8 mouse cellular contexts compared by ENCODE assay signal in genomic region chr5:129501671-129502070, GRCm38 (mm10). TPM values are rescaled to one million over a fixed set of nuclear protein-coding genes. Genes with fewer than 3 reads are reported as not detected.
DNase-seq lines count a peak whose midpoint lies in the region; ATAC-seq and TF ChIP-seq lines count a peak whose summit lies in the region.

No protein-coding gene starts in this region.

- H3K27ac ChIP-seq in cortical plate, adult 2 months (ENCODE audit: insufficient read depth, low read length), result no peak overlapping the region
- H3K27ac ChIP-seq in hindbrain, embryonic 14.5 days, result peak overlapping the region; percentile 82
- H3K27ac ChIP-seq in liver, embryonic 15.5 days (replicated peaks), result peak overlapping the region; percentile 86
- no peak overlapping the region for H3K27ac ChIP-seq in olfactory bulb, adult 2 months (ENCODE audit: insufficient read depth, low read depth, low read length)

- H3K36me3 ChIP-seq in hindbrain, embryonic 14.5 days (replicated peaks; ENCODE audit: control insufficient read depth, insufficient read depth), result peaks cover 33% of the 10 kb centered on the region
- peaks cover 35% of the 10 kb centered on the region for H3K36me3 ChIP-seq in liver, embryonic 15.5 days (replicated peaks)

- H3K9me3 ChIP-seq in hindbrain, embryonic 14.5 days (ENCODE audit: control insufficient read depth, low read length), result no peaks in the 10 kb centered on the region
- H3K9me3 ChIP-seq in liver, embryonic 15.5 days (replicated peaks), result no peaks in the 10 kb centered on the region

- H3K4me3 ChIP-seq in cortical plate, adult 2 months (ENCODE audit: insufficient read depth, low read length), result peak overlapping the region; percentile 56
- H3K4me3 ChIP-seq in hindbrain, embryonic 14.5 days (replicated peaks; ENCODE audit: low read length), result peak overlapping the region; percentile 99
- peak overlapping the region; percentile 99 for H3K4me3 ChIP-seq in liver, embryonic 15.5 days (replicated peaks)
- peak overlapping the region; percentile 83 for H3K4me3 ChIP-seq in olfactory bulb, adult 2 months (ENCODE audit: insufficient read depth, low read depth, low read length)

- under 1% methylated on average over 43 of the region's 44 CpGs for WGBS in hindbrain, embryonic 14.5 days
- WGBS in liver, embryonic 15.5 days (ENCODE audit: insufficient replicate concordance), result 0% methylated on average over 44 of the region's 44 CpGs
- WGBS in olfactory bulb, adult 2 months, result under 1% methylated on average over 44 of the region's 44 CpGs

- DNase-seq in cerebellum, adult 9-11 months, result peak; percentile 40
- no peak for DNase-seq in cerebellum, adult 9-10 months
- DNase-seq in B cell, adult 2 months, result peak; percentile 22 to 34
- no peak for DNase-seq in hindbrain, embryonic 14.5 days (ENCODE audit: low spot score)
- DNase-seq in right cerebral cortex, postnatal 14 days, result no peak

- no peak; the same call in 1 of the 2 replicates for ATAC-seq in hindbrain, embryonic 14.5 days (ENCODE audit: low FRiP score)
- ATAC-seq in liver, embryonic 15.5 days (ENCODE audit: insufficient read depth), result peak; percentile 66

- TF ChIP-seq CTCF in cortical plate, adult 2 months (IDR thresholded peaks at IDR 0.05; ENCODE audit: extremely low read depth, insufficient read depth, low read length), result no peak
- TF ChIP-seq CTCF in olfactory bulb, adult 2 months (IDR thresholded peaks at IDR 0.05; ENCODE audit: insufficient read depth, low read depth, low read length), result no peak

- H3K4me1 ChIP-seq in cortical plate, adult 2 months (ENCODE audit: control insufficient read depth, insufficient read depth, low read length), result peaks cover 4% of the 10 kb centered on the region; the same call in 1 of the 2 replicates
- H3K4me1 ChIP-seq in hindbrain, embryonic 14.5 days (replicated peaks; ENCODE audit: control insufficient read depth, insufficient read depth, low read length), result peaks cover 14% of the 10 kb centered on the region
- H3K4me1 ChIP-seq in liver, embryonic 15.5 days (replicated peaks), result peaks cover 24% of the 10 kb centered on the region
- H3K4me1 ChIP-seq in olfactory bulb, adult 2 months (ENCODE audit: control insufficient read depth, insufficient read depth, low read length), result peaks cover 4% of the 10 kb centered on the region; the same call in 1 of the 2 replicates

- peak overlapping the region; percentile 90 for H3K9ac ChIP-seq in hindbrain, embryonic 14.5 days
- H3K9ac ChIP-seq in liver, embryonic 15.5 days, result peak overlapping the region; percentile 90

- no peaks in the 10 kb centered on the region; the same call in 1 of the 2 replicates for H3K27me3 ChIP-seq in hindbrain, embryonic 14.5 days (ENCODE audit: control insufficient read depth, insufficient read depth, low read length)
- H3K27me3 ChIP-seq in liver, embryonic 15.5 days, result peaks cover 19% of the 10 kb centered on the region

- peak overlapping the region; percentile 87 for H3K4me2 ChIP-seq in hindbrain, embryonic 14.5 days (replicated peaks)
- H3K4me2 ChIP-seq in liver, embryonic 15.5 days, result peak overlapping the region; percentile 93

- no peak for TF ChIP-seq POLR2A in cortical plate, adult 2 months (IDR thresholded peaks at IDR 0.05; ENCODE audit: extremely low read depth, insufficient read depth, low read length)
- no peak for TF ChIP-seq POLR2A in olfactory bulb, adult 2 months (IDR thresholded peaks at IDR 0.05; ENCODE audit: insufficient read depth, low read depth, low read length)

RNA-seq across cellular contexts. Expression of gene Sfswap, which starts 0.7 kb away (rescaled TPM):
- 145 and 164 TPM in 2 replicates for polyA plus RNA-seq in cortical plate, adult 2 months (2012; rRNA removed)
- polyA plus RNA-seq in hindbrain, embryonic 14.5 days (2014; fragmentation: Nextera tagmentation; extraction: Ambion mirVana), result 52.4 and 58.3 TPM in 2 replicates
- 14.7 and 16.9 TPM in 2 replicates for polyA plus RNA-seq in liver, embryonic 15.5 days (2015; fragmentation: Nextera tagmentation; extraction: Ambion mirVana)
- polyA plus RNA-seq in olfactory bulb, adult 2 months (2012; ENCODE audit: insufficient read depth, insufficient read length, low replicate concordance, missing spikeins), result 361 TPM in 1 of 2 replicates, not detected in the other

Comparison
In these comparisons a context has a peak if more than half of its experiments do, and no peak if none do; other contexts are left out.
1. DNase-seq: peak in cerebellum, adult 9-11 months (single experiment) and B cell, adult 2 months (2 of 2); none in cerebellum, adult 9-10 months (single experiment), hindbrain, embryonic 14.5 days (single experiment) and right cerebral cortex, postnatal 14 days (single experiment).
2. H3K27ac ChIP-seq: peak in hindbrain, embryonic 14.5 days (single experiment) and liver, embryonic 15.5 days (single experiment); none in cortical plate, adult 2 months (single experiment) and olfactory bulb, adult 2 months (single experiment).
3. Peak in every context shown above with its lines, with median percentiles within 50 percentile points of each other: H3K4me3 ChIP-seq.